Mouse (Mus musculus): ENCODE data around the gene Cox7b.

The Cox7b gene

DNA sequence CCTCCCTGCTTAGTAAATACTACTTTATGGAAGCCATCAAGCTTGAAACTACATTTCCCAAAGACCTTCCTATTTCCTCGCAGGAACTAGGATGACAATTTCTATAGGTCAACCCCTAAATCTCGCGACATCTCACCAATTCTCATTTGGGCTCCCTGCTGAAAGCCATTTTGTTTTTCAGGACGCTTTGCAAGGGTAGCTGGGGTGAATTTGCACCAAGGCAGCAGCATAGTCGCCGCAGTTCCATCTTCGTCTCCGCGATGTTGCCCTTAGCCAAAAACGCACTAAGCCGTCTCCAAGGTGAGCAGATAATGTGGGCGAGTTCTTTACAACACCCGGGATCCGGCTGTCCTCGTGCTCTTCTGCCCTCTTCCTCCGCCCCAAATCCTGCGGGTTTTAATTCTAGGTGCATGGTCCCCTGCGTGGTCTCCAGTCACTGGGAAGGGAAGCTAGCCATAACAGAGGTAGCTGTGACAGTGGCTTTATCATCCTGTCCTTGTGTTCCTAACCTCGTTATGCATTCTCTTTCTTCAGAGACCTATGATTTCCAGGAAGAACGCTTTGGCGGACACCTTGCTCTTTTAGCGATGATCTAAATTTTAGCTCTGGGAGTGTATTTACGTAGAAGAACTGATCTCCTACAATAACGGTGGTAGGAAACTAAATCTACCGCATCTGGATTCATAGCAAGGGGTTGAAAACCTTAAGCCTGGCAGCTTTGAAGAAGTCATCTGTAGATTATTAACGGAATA is at the start of gene Cox7b:
TSS of gene Cox7b (plus strand) at position 130 of the 752 bp plus-strand sequence.
- DNase-seq (ENCODE audit: low read depth), result peak; percentile 92

DNA sequence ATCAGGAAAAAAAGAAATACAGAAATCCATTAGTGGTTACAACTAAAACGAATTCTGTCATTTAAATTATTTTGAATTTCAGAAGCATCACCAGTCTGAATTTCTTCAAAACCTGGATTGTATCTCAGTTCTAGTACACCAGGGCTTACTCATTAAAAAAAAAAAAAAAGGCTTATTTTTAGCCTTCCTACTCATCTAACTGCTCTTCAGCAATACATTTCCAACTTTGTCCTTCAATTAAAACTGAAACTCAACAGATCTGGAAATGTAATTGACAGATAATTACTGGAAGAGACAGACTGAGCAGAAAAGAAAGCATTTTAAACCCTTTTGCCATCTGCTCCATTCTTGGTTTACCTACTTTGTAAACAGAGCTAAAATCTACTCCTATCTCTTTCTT is 13.9 kb upstream of the Cox7b start:
- DNase-seq (ENCODE audit: low read depth), result no peak

DNA sequence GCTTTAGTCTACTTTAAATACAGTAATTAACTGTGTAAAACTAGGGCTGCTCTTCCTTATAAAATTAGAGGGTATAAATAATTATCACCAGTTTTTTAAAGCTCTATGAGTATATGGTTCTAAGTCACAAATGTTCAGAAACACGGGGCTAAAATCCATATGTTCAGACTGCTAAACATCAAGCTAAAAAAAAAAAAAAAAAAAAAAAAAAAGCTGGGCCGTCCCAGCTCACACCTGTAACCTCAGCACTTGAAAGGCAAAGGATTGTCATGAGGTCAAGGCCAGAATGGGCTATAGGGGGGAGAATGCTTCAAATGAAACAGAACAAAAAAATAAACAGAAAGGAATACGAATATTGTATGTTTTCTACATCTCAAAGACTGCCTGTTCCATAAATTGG is 4.7 kb upstream of the Cox7b start:
- DNase-seq (ENCODE audit: low read depth), result no peak

DNA sequence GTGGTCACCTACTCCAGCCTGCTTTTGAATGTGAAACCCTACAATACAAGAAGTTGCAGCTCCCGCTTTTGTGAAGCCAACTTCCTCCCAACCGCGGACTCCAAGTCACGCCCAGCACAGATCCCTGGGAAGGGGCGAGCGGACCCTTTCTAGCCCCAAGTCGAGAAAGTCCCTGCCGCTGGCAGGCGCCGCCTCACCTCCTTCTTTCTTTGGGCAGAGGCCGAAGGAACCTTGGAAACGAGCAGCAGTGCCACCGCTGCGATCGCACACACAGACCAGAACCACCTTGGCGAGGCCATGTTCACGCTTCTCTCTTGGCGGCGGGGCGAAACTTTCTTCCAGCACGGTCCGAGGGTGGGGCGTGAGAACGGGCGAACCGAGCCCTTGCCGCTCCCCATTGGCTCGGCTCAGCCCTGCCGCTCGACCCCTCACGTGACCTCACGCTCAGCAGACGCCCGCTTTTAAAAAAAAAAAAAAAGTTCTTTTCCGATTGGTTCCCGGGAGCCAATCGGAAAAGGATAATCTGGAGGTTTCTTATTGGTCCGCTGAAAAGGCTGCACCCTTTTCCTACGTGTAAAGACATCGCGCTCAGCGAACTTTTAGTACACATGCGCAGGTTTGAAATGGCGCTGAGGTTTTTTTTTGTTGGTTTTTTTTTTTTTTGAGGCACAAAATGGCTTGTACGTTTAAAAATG is 3.9 kb upstream of the Cox7b start, which contains the start of gene Magt1:
TSS of gene Magt1 (minus strand) at position 442 of the 695 bp plus-strand sequence.
- peak; percentile 91 for DNase-seq (ENCODE audit: low read depth)

DNA sequence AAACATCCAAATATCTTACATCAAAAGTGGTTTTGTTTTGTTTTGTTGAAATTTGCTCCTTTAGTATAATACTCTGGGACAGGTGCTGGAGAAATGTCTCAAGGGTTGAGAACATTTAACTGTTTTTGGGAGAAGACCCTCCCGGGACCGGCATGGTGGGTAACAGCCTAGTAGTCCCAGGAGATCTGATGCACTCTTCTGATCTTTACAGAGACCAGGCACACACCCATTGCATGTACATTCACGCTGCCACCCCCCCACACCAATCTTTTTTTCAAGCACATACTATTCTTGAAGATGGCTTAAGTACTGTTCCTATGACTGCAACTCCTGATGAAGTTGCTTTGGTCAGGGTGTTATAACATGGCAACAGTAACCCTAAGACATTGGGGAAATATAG is 2.9 kb upstream of the Cox7b start:
- peak; percentile 8 for DNase-seq (ENCODE audit: low read depth)

DNA sequence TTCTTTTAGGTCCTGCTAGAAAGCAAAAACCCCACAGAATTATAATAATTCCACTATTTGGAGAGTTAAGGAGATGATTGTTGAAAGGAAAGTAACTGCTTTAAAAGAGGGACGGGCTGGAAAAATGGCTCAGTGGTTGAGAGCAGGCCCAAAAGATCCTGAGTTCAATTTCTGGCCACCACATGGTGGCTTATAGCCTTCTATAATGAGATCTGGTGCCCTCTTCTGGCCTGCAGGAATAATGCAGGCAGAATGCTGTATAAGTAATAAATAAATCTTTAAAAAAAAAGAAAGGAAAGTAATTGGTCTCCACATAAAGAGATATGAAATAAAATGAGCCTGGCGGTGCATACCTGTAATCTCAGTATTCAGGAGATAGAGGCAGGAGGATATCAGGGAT is 2.3 kb upstream of the Cox7b start:
- DNase-seq (ENCODE audit: low read depth), result peak; percentile 85

DNA sequence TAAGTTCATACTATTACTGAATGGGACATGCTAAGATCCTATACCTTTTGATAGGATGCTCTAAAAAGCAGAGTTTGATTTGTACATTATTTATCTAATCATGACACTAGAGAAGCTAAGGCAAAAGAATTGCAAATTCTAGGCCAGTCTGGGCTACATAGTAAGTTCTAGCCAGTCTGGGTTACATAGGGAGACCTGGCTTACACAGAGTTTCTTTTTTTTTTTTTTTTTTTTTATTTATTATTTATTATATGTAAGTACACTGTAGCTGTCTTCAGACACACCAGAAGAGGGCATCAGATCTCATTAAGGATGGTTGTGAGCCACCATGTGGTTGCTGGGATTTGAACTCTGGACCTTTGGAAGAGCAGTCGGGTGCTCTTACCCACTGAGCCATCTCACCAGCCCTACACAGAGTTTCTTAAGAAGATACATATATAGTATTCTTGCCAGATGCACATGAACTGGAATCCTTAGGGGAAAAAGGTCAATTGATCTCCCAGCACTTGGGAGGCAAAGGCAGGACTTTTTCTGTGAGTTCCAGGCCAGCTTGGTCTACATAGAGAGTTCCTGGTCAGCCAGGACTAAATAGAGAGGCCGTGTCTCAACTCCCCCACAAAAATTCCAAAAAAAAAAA is 641 bp upstream of the Cox7b start:
- DNase-seq (ENCODE audit: low read depth), result peak; percentile 12

DNA sequence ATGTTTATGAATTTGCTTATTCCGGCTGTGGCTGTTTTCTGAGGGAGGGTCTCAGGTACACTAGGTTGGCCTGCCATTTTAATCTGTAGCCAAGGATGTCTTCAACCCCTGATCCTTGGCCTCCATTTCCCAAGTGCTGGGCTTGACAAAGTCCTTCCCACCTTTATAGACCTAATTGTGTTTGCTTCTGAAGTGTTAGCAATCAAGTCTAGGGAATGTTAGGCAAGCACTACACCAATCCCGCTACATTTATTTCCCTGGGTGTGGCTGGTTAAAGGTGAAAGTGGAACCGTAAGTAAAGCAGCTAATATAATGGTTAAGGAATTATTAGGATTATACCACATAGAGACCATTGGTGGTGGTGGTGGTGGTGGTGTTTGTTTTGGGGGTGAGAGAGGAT is 1.6 kb downstream of the Cox7b start:
- no peak for DNase-seq (ENCODE audit: low read depth)

DNA sequence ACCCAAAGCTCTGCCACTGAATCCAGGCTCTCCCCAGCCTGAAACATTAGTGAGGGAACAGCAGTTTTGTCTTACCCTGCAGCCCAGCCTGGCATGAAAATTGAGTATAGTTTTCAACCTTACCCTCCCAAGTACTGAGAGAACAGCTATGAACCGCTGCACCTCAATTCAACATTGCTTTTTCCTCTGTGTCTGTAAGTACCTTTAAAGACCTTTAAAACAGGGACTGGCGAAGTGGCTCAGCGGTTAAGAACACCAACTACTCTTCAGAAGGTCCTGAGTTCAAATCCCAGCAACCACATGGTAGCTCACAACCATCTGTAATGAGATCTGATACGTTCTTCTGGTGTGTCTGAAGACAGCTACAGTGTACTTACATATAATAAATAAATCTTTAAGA is 2.0 kb downstream of the Cox7b start:
- no peak for DNase-seq (ENCODE audit: low read depth)

DNA sequence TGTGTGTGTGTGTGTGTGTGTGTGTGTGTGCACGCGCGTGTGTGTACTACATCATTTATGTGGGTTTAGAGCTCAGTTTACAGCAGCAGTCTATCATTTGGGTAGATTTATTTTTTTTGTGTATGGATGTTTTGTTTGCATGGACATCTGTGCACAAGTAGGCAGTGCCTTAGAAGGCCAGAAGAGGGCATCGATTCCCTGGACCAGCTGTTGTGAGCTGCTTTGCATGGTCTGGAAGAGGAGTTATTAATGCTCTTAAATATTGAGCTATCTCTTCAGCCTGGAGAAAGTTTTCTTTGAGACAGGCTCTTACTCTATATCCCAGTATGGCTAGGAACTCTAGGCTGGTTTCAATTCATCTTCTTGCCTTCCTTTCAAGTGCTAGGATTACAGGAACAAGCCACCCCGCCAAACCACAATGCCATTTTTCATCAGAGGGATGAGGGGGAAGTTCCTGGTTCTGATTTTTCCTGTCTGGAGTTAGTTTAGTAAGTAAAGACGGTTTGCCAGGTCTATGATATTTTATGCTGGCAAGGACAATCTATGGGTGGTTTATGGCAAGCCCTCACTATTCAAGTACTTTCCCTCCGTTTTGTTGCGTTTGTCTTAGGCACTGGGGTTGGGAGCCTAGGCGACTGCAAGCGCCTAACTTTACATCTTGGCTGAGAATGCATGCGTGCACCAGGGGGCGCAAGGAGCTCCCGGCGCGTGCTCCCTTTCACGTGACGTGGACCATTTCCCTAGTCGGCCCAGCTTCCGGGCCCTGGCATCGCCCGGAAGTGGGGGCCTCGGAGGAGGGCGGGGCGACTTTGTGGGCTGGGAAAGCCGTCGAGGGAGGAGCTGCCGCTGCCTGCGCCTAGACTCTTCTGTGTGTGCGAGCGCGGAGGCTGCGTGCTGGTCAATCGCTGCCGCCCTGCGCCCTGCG is 11.2 kb downstream of the Cox7b start, which contains the start of gene Atp7a:
TSS of gene Atp7a (plus strand) at position 859 of the 925 bp plus-strand sequence.
- DNase-seq (ENCODE audit: low read depth), result peak; percentile 96

DNA sequence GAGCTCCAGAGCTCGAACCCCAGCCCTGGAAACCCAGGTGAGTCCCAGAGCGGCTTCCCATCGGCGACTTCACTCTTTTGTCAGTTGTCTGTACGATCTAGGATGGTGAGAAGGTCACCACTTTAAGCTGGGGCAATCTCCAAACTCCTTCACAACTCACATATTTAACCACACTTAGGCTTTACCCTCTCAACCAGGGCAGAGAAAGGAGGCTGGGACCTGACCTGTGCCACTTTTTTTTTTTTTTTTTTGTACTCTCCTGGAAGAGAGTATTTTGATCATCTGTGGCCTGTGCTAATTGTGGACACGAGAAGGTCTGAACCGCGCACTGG is 11.8 kb downstream of the Cox7b start:
- no peak for DNase-seq (ENCODE audit: low read depth)

DNA sequence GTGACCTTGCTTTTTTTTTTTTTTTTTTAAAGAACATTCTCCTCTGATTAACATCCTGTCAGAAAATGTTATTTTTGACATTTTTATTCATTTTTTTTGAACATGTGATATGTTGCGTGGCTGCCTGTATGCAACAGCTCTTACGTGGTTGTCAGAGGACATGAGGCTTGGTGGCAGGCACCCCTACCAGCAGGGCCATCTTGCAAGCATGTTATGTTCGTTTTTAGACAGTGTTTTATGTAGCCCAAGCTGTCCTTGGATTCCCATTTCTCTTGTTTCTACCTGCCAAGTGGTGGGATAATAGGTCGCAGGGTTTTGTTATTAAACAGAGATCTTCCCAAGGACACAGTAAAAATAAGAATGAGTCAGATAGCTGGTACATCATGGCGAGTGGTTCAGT is 14.7 kb downstream of the Cox7b start:
- no peak for DNase-seq (ENCODE audit: low read depth)

DNA sequence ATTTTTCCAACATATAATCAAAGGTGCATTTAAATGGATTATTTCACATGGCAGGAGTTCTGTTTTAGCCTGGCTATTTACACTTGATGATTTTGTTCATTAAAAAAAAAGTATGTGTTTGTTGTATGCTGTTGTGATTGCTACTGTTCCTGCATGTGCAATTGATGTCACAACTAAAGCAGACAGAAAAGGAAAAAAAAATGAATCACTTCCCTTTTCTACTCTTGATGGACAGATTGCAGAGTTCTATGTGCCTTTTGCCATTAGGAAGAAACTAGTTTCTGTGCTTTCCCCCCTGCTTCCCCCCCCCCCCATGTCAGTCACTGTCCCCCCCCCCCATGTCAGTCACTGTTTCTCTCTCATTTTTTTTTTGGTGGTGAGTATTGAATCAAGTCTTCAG is 15.6 kb downstream of the Cox7b start:
- DNase-seq (ENCODE audit: low read depth), result no peak

DNA sequence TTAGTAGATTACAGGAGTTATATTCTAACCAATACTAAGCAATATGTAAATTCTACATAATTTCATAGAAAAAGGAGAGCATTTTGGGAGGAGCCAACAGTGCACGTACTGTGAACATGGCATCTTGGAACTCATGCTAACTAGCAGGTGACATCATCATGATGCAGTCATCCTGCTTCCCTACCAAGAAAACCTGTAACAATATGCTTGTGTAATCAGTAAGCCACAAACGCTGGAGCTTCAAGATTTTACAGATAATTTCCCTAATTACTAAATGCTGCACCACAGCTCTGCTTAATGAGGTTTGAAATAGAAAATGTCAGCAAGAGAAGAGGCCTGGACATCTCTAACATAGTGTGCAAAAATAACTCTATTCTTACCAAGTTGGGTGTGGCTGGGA is 20.2 kb downstream of the Cox7b start:
- DNase-seq (ENCODE audit: low read depth), result no peak

DNA sequence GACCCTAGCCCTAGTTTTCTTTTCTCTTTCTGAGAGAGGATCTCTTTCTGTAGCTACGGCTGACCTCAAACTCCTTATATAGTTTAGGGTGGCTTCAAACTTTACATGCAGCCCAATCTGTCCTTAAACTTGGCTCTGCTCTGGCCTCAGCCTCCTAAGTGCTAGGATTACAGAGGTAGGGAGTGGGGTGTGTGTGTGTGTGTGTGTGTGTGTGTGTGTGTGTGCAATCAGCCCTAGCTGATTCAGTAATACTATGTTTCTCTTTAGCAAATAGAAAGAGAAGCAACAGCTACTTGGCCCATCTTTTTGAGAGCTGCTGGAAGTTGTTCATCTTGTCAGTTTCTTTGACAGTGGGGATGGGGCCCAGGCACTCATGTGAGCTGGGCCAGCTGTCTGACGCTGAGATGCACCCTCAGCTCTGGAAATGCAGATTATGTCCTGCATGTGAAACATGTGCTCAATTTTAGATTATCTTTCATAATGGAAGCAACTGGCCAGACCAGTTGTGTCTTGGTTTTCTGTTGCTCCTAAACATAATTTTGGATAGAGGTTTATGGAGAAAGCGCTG is 21.8 kb downstream of the Cox7b start:
- DNase-seq (ENCODE audit: low read depth), result no peak

DNA sequence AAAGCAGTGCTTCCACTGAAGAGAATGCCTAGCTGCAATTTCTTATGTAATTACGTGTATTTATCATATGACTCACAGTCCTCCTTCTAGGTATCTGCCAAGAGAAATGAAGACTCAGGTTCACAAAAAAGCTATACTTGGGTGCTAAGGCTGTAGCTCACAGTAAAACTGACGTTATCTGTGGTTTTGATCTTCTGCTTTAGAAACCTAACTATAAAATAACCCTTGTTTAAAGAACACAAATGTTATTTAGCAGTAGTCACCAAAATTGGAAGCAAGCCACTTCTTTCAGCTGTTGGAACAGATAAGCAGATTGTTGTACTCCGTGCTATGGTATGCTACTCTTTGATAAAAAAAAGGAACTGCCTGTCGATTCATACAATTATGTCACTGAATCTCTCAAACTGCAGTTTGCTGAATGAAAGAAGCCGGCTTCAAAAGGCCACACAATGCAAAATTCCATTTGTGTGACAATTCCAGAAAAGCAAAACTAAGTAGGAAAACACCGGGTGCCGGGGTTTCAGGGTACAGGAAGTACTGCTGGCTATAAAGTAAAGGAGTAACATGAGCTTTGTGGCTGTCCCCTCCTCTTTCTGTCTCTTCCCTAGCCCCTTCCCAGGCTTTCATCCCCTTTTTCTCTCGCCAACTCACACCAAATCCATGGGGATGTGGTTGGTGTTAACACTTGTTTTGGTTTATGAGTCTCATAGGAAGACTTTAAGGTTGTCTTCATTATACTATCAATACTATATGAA is 28.5 kb downstream of the Cox7b start:
- DNase-seq (ENCODE audit: low read depth), result peak; percentile 73

DNA sequence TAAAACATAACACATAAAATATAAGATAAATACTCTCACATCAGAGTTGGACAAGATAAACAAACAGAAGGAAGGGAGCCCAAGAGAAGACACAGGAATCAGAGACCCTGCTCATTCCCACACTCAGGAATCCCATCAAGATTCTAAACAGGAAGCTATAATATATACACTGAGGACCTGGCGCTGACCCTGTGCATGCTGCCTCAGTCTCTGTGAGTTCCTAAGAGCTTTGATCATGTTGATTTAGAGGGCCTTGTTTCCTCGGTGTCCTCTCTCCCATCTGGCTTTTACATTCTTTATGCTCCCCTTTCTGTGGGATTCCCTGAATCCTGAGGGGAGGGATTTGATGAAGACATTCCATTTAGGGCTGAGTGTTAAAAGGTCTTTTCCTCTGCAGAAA is 30.0 kb downstream of the Cox7b start:
- no peak for DNase-seq (ENCODE audit: low read depth)

DNA sequence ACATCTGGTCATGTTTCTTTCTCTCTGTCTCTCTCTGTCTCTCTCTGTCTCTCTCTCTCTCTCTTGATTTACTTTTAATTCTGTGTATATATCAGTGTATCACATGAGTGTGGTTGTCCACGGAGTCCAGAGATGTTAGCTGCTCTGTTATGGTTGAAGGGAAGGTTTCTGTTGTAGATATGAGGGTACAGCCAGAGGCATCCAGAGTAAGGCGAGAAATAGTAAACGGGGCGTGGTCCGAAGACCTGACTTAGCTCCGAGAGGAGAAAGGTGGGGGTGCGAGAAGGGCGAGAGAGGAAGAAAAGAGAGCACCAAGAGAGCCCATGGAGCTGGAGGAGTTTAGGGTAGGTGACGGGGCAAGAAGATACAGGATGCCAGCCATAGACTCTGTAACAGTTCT is 30.4 kb downstream of the Cox7b start:
- DNase-seq (ENCODE audit: low read depth), result no peak

DNA sequence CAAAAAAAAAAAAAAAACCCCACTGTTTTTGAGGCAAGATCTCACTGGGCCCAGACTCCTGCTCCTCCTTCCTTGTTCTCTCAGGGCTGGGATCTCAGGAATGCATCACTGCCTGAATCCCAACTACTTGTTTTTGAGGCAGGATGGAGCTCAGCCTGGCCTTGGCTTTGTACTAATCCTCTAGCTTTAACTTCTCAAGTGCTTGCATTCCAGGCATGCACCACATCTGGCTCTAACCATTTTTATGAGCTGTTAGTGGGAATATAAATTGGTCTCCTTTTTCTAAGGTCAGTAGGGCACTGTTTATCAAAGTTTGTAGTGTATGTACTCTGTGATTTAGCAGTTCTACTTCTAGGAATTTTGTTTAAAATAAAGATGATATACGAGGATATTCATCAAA is 32.7 kb downstream of the Cox7b start:
- peak; percentile 28 for DNase-seq (ENCODE audit: low read depth)
